Mouse (Mus musculus): ENCODE results near the gene Gstm5. TPM values are rescaled to one million over a fixed set of nuclear protein-coding genes. Genes with fewer than 3 reads are reported as not detected.

Gene Gstm5
- polyA plus RNA-seq (2015; fragmentation: Nextera tagmentation; extraction: Ambion mirVana), result 249 and 273 TPM in 2 replicates

- Histone ChIP-seq H3K4me2 (replicated peaks; ENCODE audit: low read depth) (peak within 1 kb of the TSS; percentile 80), H3K4me3 (ENCODE audit: low read depth, low read length) (peak within 1 kb of the TSS; percentile 56), H3K4me1 (replicated peaks; ENCODE audit: control insufficient read depth, insufficient read depth) (no peaks in the 10 kb centered on the region), H3K36me3 (ENCODE audit: control insufficient read depth, insufficient read depth, low read length) (no peaks in the 10 kb centered on the region), H3K9me3 (ENCODE audit: control insufficient read depth, low read length) (no peaks in the 10 kb centered on the region), H3K27ac (replicated peaks) (peak within 1 kb of the TSS; percentile 69), H3K27me3 (ENCODE audit: control insufficient read depth, insufficient read depth, low read length) (no peaks in the 10 kb centered on the region), H3K9ac (ENCODE audit: low read length) (peak within 1 kb of the TSS; percentile 65)
- whole genome bisulfite sequencing, result 5% methylated on average over 40 of the region's 40 CpGs
- peak; percentile 90 for DNase-seq (ENCODE audit: low spot score)
- peak; percentile 93 for ATAC-seq (ENCODE audit: low FRiP score, low TSS enrichment)
- no peak for TF ChIP-seq EP300 (optimal IDR thresholded peaks at IDR 0.05)
- TF ChIP-seq CTCF (IDR thresholded peaks at IDR 0.05; ENCODE audit: low read depth), result no peak
Observed at GRCm38 (mm10) chr3:107895720-107896569, at the start of gene Gstm5. TSS of gene Gstm5 (plus strand) at chr3:107895821.

GRCm38 (mm10) chr3:107846175-107846574 is 49.4 kb upstream of the Gstm5 start:
- 81% methylated on average over 1 of the region's 1 CpGs for whole genome bisulfite sequencing

GRCm38 (mm10) chr3:107846835-107847234 is 48.8 kb upstream of the Gstm5 start:
- H3K4me3 ChIP-seq (ENCODE audit: low read depth, low read length), result no peak overlapping the region
- no peak overlapping the region for H3K9ac ChIP-seq (ENCODE audit: low read length)
- no peak for ATAC-seq (ENCODE audit: low FRiP score, low TSS enrichment)
- no peaks in the 10 kb centered on the region for H3K9me3 ChIP-seq (ENCODE audit: control insufficient read depth, low read length)
- no peaks in the 10 kb centered on the region for H3K27me3 ChIP-seq (ENCODE audit: control insufficient read depth, insufficient read depth, low read length)
- no peaks in the 10 kb centered on the region for H3K36me3 ChIP-seq (ENCODE audit: control insufficient read depth, insufficient read depth, low read length)
- TF ChIP-seq EP300 (optimal IDR thresholded peaks at IDR 0.05) (no peak), CTCF (IDR thresholded peaks at IDR 0.05; ENCODE audit: low read depth) (no peak)
- H3K4me2 ChIP-seq (replicated peaks; ENCODE audit: low read depth), result no peak overlapping the region
- H3K4me1 ChIP-seq (replicated peaks; ENCODE audit: control insufficient read depth, insufficient read depth), result peaks cover 5% of the 10 kb centered on the region; the same call in 1 of the 2 replicates
- 40% methylated on average over 3 of the region's 3 CpGs for WGBS
- DNase-seq (ENCODE audit: low spot score), result no peak
- H3K27ac ChIP-seq (replicated peaks), result no peak overlapping the region

More at GRCm38 (mm10) chr3:107846175-107846574, 49.4 kb upstream of the Gstm5 start:
- H3K4me2 ChIP-seq (replicated peaks; ENCODE audit: low read depth), result no peak overlapping the region
- ATAC-seq (ENCODE audit: low FRiP score, low TSS enrichment), result no peak
- no peak for DNase-seq (ENCODE audit: low spot score)
- no peaks in the 10 kb centered on the region for H3K9me3 ChIP-seq (ENCODE audit: control insufficient read depth, low read length)
- no peaks in the 10 kb centered on the region for H3K36me3 ChIP-seq (ENCODE audit: control insufficient read depth, insufficient read depth, low read length)
- no peaks in the 10 kb centered on the region for H3K27me3 ChIP-seq (ENCODE audit: control insufficient read depth, insufficient read depth, low read length)
- no peak overlapping the region for H3K27ac ChIP-seq (replicated peaks)
- H3K9ac ChIP-seq (ENCODE audit: low read length), result no peak overlapping the region
- no peak for TF ChIP-seq CTCF (IDR thresholded peaks at IDR 0.05; ENCODE audit: low read depth)
- no peak for TF ChIP-seq EP300 (optimal IDR thresholded peaks at IDR 0.05)
- peaks cover 5% of the 10 kb centered on the region; the same call in 1 of the 2 replicates for H3K4me1 ChIP-seq (replicated peaks; ENCODE audit: control insufficient read depth, insufficient read depth)
- no peak overlapping the region for H3K4me3 ChIP-seq (ENCODE audit: low read depth, low read length)

GRCm38 (mm10) chr3:107848126-107848525 is 47.5 kb upstream of the Gstm5 start:
- Histone ChIP-seq H3K4me2 (replicated peaks; ENCODE audit: low read depth) (no peak overlapping the region), H3K27me3 (ENCODE audit: control insufficient read depth, insufficient read depth, low read length) (no peaks in the 10 kb centered on the region), H3K4me1 (replicated peaks; ENCODE audit: control insufficient read depth, insufficient read depth) (peaks cover 5% of the 10 kb centered on the region; the same call in 1 of the 2 replicates), H3K9ac (ENCODE audit: low read length) (no peak overlapping the region), H3K36me3 (ENCODE audit: control insufficient read depth, insufficient read depth, low read length) (no peaks in the 10 kb centered on the region), H3K4me3 (ENCODE audit: low read depth, low read length) (no peak overlapping the region), H3K9me3 (ENCODE audit: control insufficient read depth, low read length) (no peaks in the 10 kb centered on the region), H3K27ac (replicated peaks) (peak overlapping the region; percentile 45)
- 45% methylated on average over 4 of the region's 4 CpGs for WGBS
- TF ChIP-seq EP300 (optimal IDR thresholded peaks at IDR 0.05) (no peak), CTCF (IDR thresholded peaks at IDR 0.05; ENCODE audit: low read depth) (no peak)
- no peak for ATAC-seq (ENCODE audit: low FRiP score, low TSS enrichment)
- no peak for DNase-seq (ENCODE audit: low spot score)

GRCm38 (mm10) chr3:107849000-107849692 is 46.5 kb upstream of the Gstm5 start:
- H3K9me3 ChIP-seq (ENCODE audit: control insufficient read depth, low read length), result no peaks in the 10 kb centered on the region
- no peak overlapping the region for H3K27ac ChIP-seq (replicated peaks)
- H3K36me3 ChIP-seq (ENCODE audit: control insufficient read depth, insufficient read depth, low read length), result no peaks in the 10 kb centered on the region
- H3K4me1 ChIP-seq (replicated peaks; ENCODE audit: control insufficient read depth, insufficient read depth), result peaks cover 5% of the 10 kb centered on the region; the same call in 1 of the 2 replicates
- H3K9ac ChIP-seq (ENCODE audit: low read length), result no peak overlapping the region
- no peaks in the 10 kb centered on the region for H3K27me3 ChIP-seq (ENCODE audit: control insufficient read depth, insufficient read depth, low read length)
- ATAC-seq (ENCODE audit: low FRiP score, low TSS enrichment) (no peak), DNase-seq (ENCODE audit: low spot score) (no peak)
- no peak for TF ChIP-seq CTCF (IDR thresholded peaks at IDR 0.05; ENCODE audit: low read depth)
- TF ChIP-seq EP300 (optimal IDR thresholded peaks at IDR 0.05), result no peak
- 75% methylated on average over 6 of the region's 6 CpGs for WGBS
- H3K4me2 ChIP-seq (replicated peaks; ENCODE audit: low read depth), result no peak overlapping the region
- H3K4me3 ChIP-seq (ENCODE audit: low read depth, low read length), result no peak overlapping the region

Measured in stomach, postnatal 0 days (tissue).